Comparison of ENCODE assay signal across 10 mouse cellular contexts in the genomic region with DNA sequence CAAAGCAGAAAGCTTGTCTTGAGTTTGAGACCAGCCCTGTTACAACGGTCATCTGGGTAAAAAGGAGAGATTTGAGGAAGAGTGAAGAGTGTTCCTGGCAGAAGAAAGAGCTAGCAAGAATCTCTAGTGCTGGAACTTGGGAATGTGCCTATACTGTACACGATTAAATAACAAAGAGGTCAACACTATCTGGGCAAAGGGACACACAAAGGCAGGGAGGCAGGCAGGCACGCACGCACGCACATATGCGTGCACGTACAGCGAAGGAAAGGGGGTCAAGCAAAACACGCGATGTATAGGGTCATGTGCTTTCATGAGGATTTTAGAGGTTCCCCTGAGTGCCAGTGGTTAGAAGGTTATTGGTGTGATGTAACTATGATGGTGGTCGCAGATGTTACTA. TPM values are rescaled to one million over a fixed set of nuclear protein-coding genes. Genes with fewer than 3 reads are reported as not detected.
A peak's percentile ranks its signal among the peaks of the same experiment; 100 is the strongest.
DNase-seq lines count a peak whose midpoint lies in the region; ATAC-seq lines count a peak whose summit lies in the region.
"Had no signal": no experiment of that assay in that cellular context is flagged by ENCODE, and none has a peak within 500 bp of the region (broad histone marks: within the 10 kb centered on the region; RNA-seq: fewer than 3 reads in every experiment).

No protein-coding gene starts in this region.

- no peak for DNase-seq in hindbrain, embryonic 10.5 days (ENCODE audit: low spot score)
- no peak for DNase-seq in hindbrain, embryonic 11.5 days (ENCODE audit: low spot score)
- DNase-seq in midbrain, embryonic 11.5 days (ENCODE audit: low spot score, missing footprints) = no peak
- no peak for DNase-seq in limb, embryonic 10.5 days (ENCODE audit: low spot score)
- DNase-seq in kidney, adult 9 months = no peak
- DNase-seq in heart, postnatal 36 days = no peak

- intact Hi-C loops in heart, postnatal 36 days (cut with DNase I) = no loop called here

- peak overlapping the region; percentile 89; the same call in 1 of the 2 replicates for H3K27ac ChIP-seq in hindbrain, embryonic 10.5 days
- no peak overlapping the region for H3K27ac ChIP-seq in hindbrain, embryonic 11.5 days (ENCODE audit: low read depth, low read length)
- H3K27ac ChIP-seq in midbrain, embryonic 13.5 days = no peak overlapping the region
- no peak overlapping the region for H3K27ac ChIP-seq in midbrain, embryonic 11.5 days (ENCODE audit: low read depth, low read length)
- 0 out of 2 replicates have a peak overlapping the region, but pooled peaks have one; percentile 73 for H3K27ac ChIP-seq in limb, embryonic 10.5 days
- H3K27ac ChIP-seq in midbrain, embryonic 16.5 days (ENCODE audit: low read length) = no peak overlapping the region
- H3K27ac ChIP-seq: embryonic facial prominence, embryonic 12.5 days; limb, embryonic 15.5 days had no signal

- no peaks in the 10 kb centered on the region for H3K27me3 ChIP-seq in hindbrain, embryonic 10.5 days (ENCODE audit: insufficient read depth, poor library complexity, severe bottlenecking)
- H3K27me3 ChIP-seq in hindbrain, embryonic 11.5 days (ENCODE audit: control insufficient read depth, insufficient read depth, low read length) = no peaks in the 10 kb centered on the region
- no peaks in the 10 kb centered on the region for H3K27me3 ChIP-seq in midbrain, embryonic 13.5 days
- H3K27me3 ChIP-seq in midbrain, embryonic 11.5 days (ENCODE audit: control insufficient read depth, insufficient read depth, low read length) = no peaks in the 10 kb centered on the region
- H3K27me3 ChIP-seq in limb, embryonic 10.5 days (ENCODE audit: low read depth, poor library complexity, severe bottlenecking) = no peaks in the 10 kb centered on the region
- no peaks in the 10 kb centered on the region for H3K27me3 ChIP-seq in midbrain, embryonic 16.5 days (ENCODE audit: control insufficient read depth, insufficient read depth, low read depth, low read length)
- H3K27me3 ChIP-seq: embryonic facial prominence, embryonic 12.5 days; limb, embryonic 15.5 days had no signal

- H3K9ac ChIP-seq in hindbrain, embryonic 11.5 days (ENCODE audit: low read depth, low read length) = no peak overlapping the region
- H3K9ac ChIP-seq in midbrain, embryonic 13.5 days (replicated peaks) = no peak overlapping the region
- H3K9ac ChIP-seq in midbrain, embryonic 11.5 days (ENCODE audit: low read length) = no peak overlapping the region
- no peak overlapping the region for H3K9ac ChIP-seq in midbrain, embryonic 16.5 days (ENCODE audit: low read depth, low read length)

- H3K4me2 ChIP-seq in hindbrain, embryonic 11.5 days (replicated peaks; ENCODE audit: low read depth, low read length) = no peak overlapping the region
- H3K4me2 ChIP-seq in midbrain, embryonic 13.5 days (replicated peaks) = no peak overlapping the region
- no peak overlapping the region for H3K4me2 ChIP-seq in midbrain, embryonic 11.5 days
- no peak overlapping the region for H3K4me2 ChIP-seq in midbrain, embryonic 16.5 days (ENCODE audit: low read length)

- peaks cover 30% of the 10 kb centered on the region for H3K36me3 ChIP-seq in hindbrain, embryonic 10.5 days
- H3K36me3 ChIP-seq in hindbrain, embryonic 11.5 days (ENCODE audit: control insufficient read depth, insufficient read depth, low read length) = 0 out of 2 replicates have a peak, but pooled peaks cover 2% of the 10 kb centered on the region
- H3K36me3 ChIP-seq in midbrain, embryonic 13.5 days = peaks cover 27% of the 10 kb centered on the region
- peaks cover 13% of the 10 kb centered on the region for H3K36me3 ChIP-seq in midbrain, embryonic 11.5 days (ENCODE audit: control insufficient read depth, insufficient read depth, low read length)
- H3K36me3 ChIP-seq in limb, embryonic 10.5 days = peaks cover 26% of the 10 kb centered on the region
- 0 out of 2 replicates have a peak, but pooled peaks cover 2% of the 10 kb centered on the region for H3K36me3 ChIP-seq in midbrain, embryonic 16.5 days (ENCODE audit: control insufficient read depth, insufficient read depth, low read length)

- no peak for ATAC-seq in hindbrain, embryonic 11.5 days (ENCODE audit: low FRiP score)
- ATAC-seq in midbrain, embryonic 13.5 days = peak; percentile 52
- ATAC-seq in midbrain, embryonic 11.5 days (ENCODE audit: low FRiP score) = no peak
- peak; percentile 22; the same call in 1 of the 2 replicates for ATAC-seq in midbrain, embryonic 16.5 days

- no peaks in the 10 kb centered on the region for H3K9me3 ChIP-seq in hindbrain, embryonic 10.5 days
- H3K9me3 ChIP-seq in hindbrain, embryonic 11.5 days (ENCODE audit: control insufficient read depth, low read length) = no peaks in the 10 kb centered on the region
- H3K9me3 ChIP-seq in midbrain, embryonic 13.5 days = no peaks in the 10 kb centered on the region
- H3K9me3 ChIP-seq in midbrain, embryonic 11.5 days (ENCODE audit: control insufficient read depth, low read length) = no peaks in the 10 kb centered on the region
- H3K9me3 ChIP-seq in limb, embryonic 10.5 days (replicated peaks) = no peaks in the 10 kb centered on the region
- no peaks in the 10 kb centered on the region for H3K9me3 ChIP-seq in midbrain, embryonic 16.5 days (replicated peaks; ENCODE audit: control insufficient read depth, low read length, poor library complexity, severe bottlenecking)
- H3K9me3 ChIP-seq: embryonic facial prominence, embryonic 12.5 days; limb, embryonic 15.5 days had no signal

- peaks cover 24% of the 10 kb centered on the region for H3K4me1 ChIP-seq in hindbrain, embryonic 10.5 days (replicated peaks)
- peaks cover 4% of the 10 kb centered on the region for H3K4me1 ChIP-seq in hindbrain, embryonic 11.5 days (replicated peaks; ENCODE audit: control insufficient read depth, insufficient read depth, low read length)
- peaks cover 27% of the 10 kb centered on the region for H3K4me1 ChIP-seq in midbrain, embryonic 13.5 days (replicated peaks)
- H3K4me1 ChIP-seq in midbrain, embryonic 11.5 days (ENCODE audit: control insufficient read depth, insufficient read depth, low read length) = peaks cover 3% of the 10 kb centered on the region; the same call in 1 of the 2 replicates
- H3K4me1 ChIP-seq in limb, embryonic 10.5 days = peaks cover 12% of the 10 kb centered on the region
- peaks cover 7% of the 10 kb centered on the region for H3K4me1 ChIP-seq in midbrain, embryonic 16.5 days (ENCODE audit: control insufficient read depth, insufficient read depth, low read length)

- H3K4me3 ChIP-seq in hindbrain, embryonic 10.5 days = no peak overlapping the region
- no peak overlapping the region for H3K4me3 ChIP-seq in hindbrain, embryonic 11.5 days (ENCODE audit: low read depth, low read length)
- no peak overlapping the region for H3K4me3 ChIP-seq in midbrain, embryonic 13.5 days (replicated peaks)
- H3K4me3 ChIP-seq in midbrain, embryonic 11.5 days (ENCODE audit: low read depth, low read length) = no peak overlapping the region
- H3K4me3 ChIP-seq in limb, embryonic 10.5 days = no peak overlapping the region
- no peak overlapping the region for H3K4me3 ChIP-seq in midbrain, embryonic 16.5 days (ENCODE audit: low read depth, low read length)

- WGBS in hindbrain, embryonic 10.5 days = 70% methylated on average over 11 of the region's 11 CpGs
- WGBS in hindbrain, embryonic 11.5 days = 67% methylated on average over 11 of the region's 11 CpGs
- WGBS in midbrain, embryonic 13.5 days = 73% methylated on average over 11 of the region's 11 CpGs
- 68% methylated on average over 11 of the region's 11 CpGs for WGBS in midbrain, embryonic 11.5 days
- 75% methylated on average over 11 of the region's 11 CpGs for WGBS in limb, embryonic 10.5 days
- WGBS in midbrain, embryonic 16.5 days = 69% methylated on average over 11 of the region's 11 CpGs

RNA-seq across cellular contexts. Expression of a gene that starts 0.6 kb away (rescaled TPM):
- 61.7 and 74.1 TPM in 2 replicates for polyA plus RNA-seq in hindbrain, embryonic 10.5 days (2016; fragmentation: Nextera tagmentation; extraction: Ambion mirVana)
- 50.0 and 52.7 TPM in 2 replicates for polyA plus RNA-seq in hindbrain, embryonic 11.5 days (2014; fragmentation: Nextera tagmentation; extraction: Ambion mirVana)
- 72.2 and 79.2 TPM in 2 replicates for polyA plus RNA-seq in midbrain, embryonic 13.5 days (2015; fragmentation: Nextera tagmentation; extraction: Ambion mirVana)
- 49.8 and 54.0 TPM in 2 replicates for polyA plus RNA-seq in midbrain, embryonic 11.5 days (2014; fragmentation: Nextera tagmentation; extraction: Ambion mirVana)
- 60.0 and 61.3 TPM in 2 replicates for polyA plus RNA-seq in limb, embryonic 10.5 days (2016; fragmentation: Nextera tagmentation; extraction: Ambion mirVana)
- polyA plus RNA-seq in midbrain, embryonic 16.5 days (2015; fragmentation: Nextera tagmentation; extraction: Ambion mirVana) = 75.4 and 77.6 TPM in 2 replicates
- 100 to 1,000 TPM; 129 to 161 TPM for total RNA-seq in heart, postnatal 36 days (2021)

RNA-seq across cellular contexts. Expression of a gene that starts 7.6 kb away (rescaled TPM):
- polyA plus RNA-seq in hindbrain, embryonic 10.5 days (2016; fragmentation: Nextera tagmentation; extraction: Ambion mirVana) = 50.7 and 59.7 TPM in 2 replicates
- 57.6 and 57.8 TPM in 2 replicates for polyA plus RNA-seq in hindbrain, embryonic 11.5 days (2014; fragmentation: Nextera tagmentation; extraction: Ambion mirVana)
- polyA plus RNA-seq in midbrain, embryonic 13.5 days (2015; fragmentation: Nextera tagmentation; extraction: Ambion mirVana) = 54.2 and 57.5 TPM in 2 replicates
- polyA plus RNA-seq in midbrain, embryonic 11.5 days (2014; fragmentation: Nextera tagmentation; extraction: Ambion mirVana) = 58.2 and 62.6 TPM in 2 replicates
- polyA plus RNA-seq in limb, embryonic 10.5 days (2016; fragmentation: Nextera tagmentation; extraction: Ambion mirVana) = 37.4 and 41.9 TPM in 2 replicates
- 44.1 and 44.2 TPM in 2 replicates for polyA plus RNA-seq in midbrain, embryonic 16.5 days (2015; fragmentation: Nextera tagmentation; extraction: Ambion mirVana)
- total RNA-seq in heart, postnatal 36 days (2021) = 10 to 100 TPM; 25.8 to 29.4 TPM

RNA-seq across cellular contexts. Expression of a gene that starts 15.8 kb away (rescaled TPM):
- polyA plus RNA-seq in hindbrain, embryonic 10.5 days (2016; fragmentation: Nextera tagmentation; extraction: Ambion mirVana) = 16.1 and 16.3 TPM in 2 replicates
- 14.9 and 17.7 TPM in 2 replicates for polyA plus RNA-seq in hindbrain, embryonic 11.5 days (2014; fragmentation: Nextera tagmentation; extraction: Ambion mirVana)
- polyA plus RNA-seq in midbrain, embryonic 13.5 days (2015; fragmentation: Nextera tagmentation; extraction: Ambion mirVana) = 23.2 and 24.2 TPM in 2 replicates
- polyA plus RNA-seq in midbrain, embryonic 11.5 days (2014; fragmentation: Nextera tagmentation; extraction: Ambion mirVana) = 16.0 and 16.1 TPM in 2 replicates
- polyA plus RNA-seq in limb, embryonic 10.5 days (2016; fragmentation: Nextera tagmentation; extraction: Ambion mirVana) = 17.7 and 18.3 TPM in 2 replicates
- polyA plus RNA-seq in midbrain, embryonic 16.5 days (2015; fragmentation: Nextera tagmentation; extraction: Ambion mirVana) = 23.2 and 24.2 TPM in 2 replicates
- 1 to 10 TPM; 7.2 to 8.3 TPM for total RNA-seq in heart, postnatal 36 days (2021)

RNA-seq across cellular contexts. Expression of a gene that starts 32.0 kb away (rescaled TPM):
- 712 and 781 TPM in 2 replicates for polyA plus RNA-seq in hindbrain, embryonic 10.5 days (2016; fragmentation: Nextera tagmentation; extraction: Ambion mirVana)
- polyA plus RNA-seq in hindbrain, embryonic 11.5 days (2014; fragmentation: Nextera tagmentation; extraction: Ambion mirVana) = 702 and 724 TPM in 2 replicates
- polyA plus RNA-seq in midbrain, embryonic 13.5 days (2015; fragmentation: Nextera tagmentation; extraction: Ambion mirVana) = 809 and 819 TPM in 2 replicates
- 730 and 739 TPM in 2 replicates for polyA plus RNA-seq in midbrain, embryonic 11.5 days (2014; fragmentation: Nextera tagmentation; extraction: Ambion mirVana)
- 635 and 703 TPM in 2 replicates for polyA plus RNA-seq in limb, embryonic 10.5 days (2016; fragmentation: Nextera tagmentation; extraction: Ambion mirVana)
- 818 and 833 TPM in 2 replicates for polyA plus RNA-seq in midbrain, embryonic 16.5 days (2015; fragmentation: Nextera tagmentation; extraction: Ambion mirVana)
- total RNA-seq in heart, postnatal 36 days (2021) = 1,000 to 10,000 TPM; 2,624 to 2,673 TPM

RNA-seq across cellular contexts. Expression of a gene that starts 36.1 kb away (rescaled TPM):
- polyA plus RNA-seq in hindbrain, embryonic 10.5 days (2016; fragmentation: Nextera tagmentation; extraction: Ambion mirVana) = 14.2 and 14.6 TPM in 2 replicates
- 5.2 and 8.6 TPM in 2 replicates for polyA plus RNA-seq in hindbrain, embryonic 11.5 days (2014; fragmentation: Nextera tagmentation; extraction: Ambion mirVana)
- 23.5 and 25.1 TPM in 2 replicates for polyA plus RNA-seq in midbrain, embryonic 13.5 days (2015; fragmentation: Nextera tagmentation; extraction: Ambion mirVana)
- 7.3 and 8.1 TPM in 2 replicates for polyA plus RNA-seq in midbrain, embryonic 11.5 days (2014; fragmentation: Nextera tagmentation; extraction: Ambion mirVana)
- polyA plus RNA-seq in limb, embryonic 10.5 days (2016; fragmentation: Nextera tagmentation; extraction: Ambion mirVana) = 10.1 and 12.0 TPM in 2 replicates
- polyA plus RNA-seq in midbrain, embryonic 16.5 days (2015; fragmentation: Nextera tagmentation; extraction: Ambion mirVana) = 29.5 and 38.3 TPM in 2 replicates
- 1 to 10 TPM; 7.1 to 8.2 TPM for total RNA-seq in heart, postnatal 36 days (2021)

Comparison
In these comparisons a context has a peak if more than half of its experiments do, and no peak if none do; other contexts are left out.
1. H3K27ac ChIP-seq: peak in hindbrain, embryonic 10.5 days (single experiment) and limb, embryonic 10.5 days (single experiment); none in hindbrain, embryonic 11.5 days (single experiment), midbrain, embryonic 13.5 days (single experiment), midbrain, embryonic 11.5 days (single experiment) and midbrain, embryonic 16.5 days (single experiment).
2. ATAC-seq: peak in midbrain, embryonic 13.5 days (single experiment) and midbrain, embryonic 16.5 days (single experiment); none in hindbrain, embryonic 11.5 days (single experiment) and midbrain, embryonic 11.5 days (single experiment).